Mouse (Mus musculus): ENCODE measurements around the gene Camk2n2.
"Not testable (repeated sequence)": the region's sequence is repeated elsewhere in the genome, so short reads cannot be mapped to it uniquely, and the experiment has no call there.

The Camk2n2 gene

GRCm38 (mm10) chr16:20621191-20621990, at the start of gene Camk2n2:
Gene Camk2n2 (minus strand): TSS chr16:20621287.
- DNase-seq (ENCODE audit: low spot score in 2 of 2): peak in 1 of 2 experiments; percentile 57

DNA sequence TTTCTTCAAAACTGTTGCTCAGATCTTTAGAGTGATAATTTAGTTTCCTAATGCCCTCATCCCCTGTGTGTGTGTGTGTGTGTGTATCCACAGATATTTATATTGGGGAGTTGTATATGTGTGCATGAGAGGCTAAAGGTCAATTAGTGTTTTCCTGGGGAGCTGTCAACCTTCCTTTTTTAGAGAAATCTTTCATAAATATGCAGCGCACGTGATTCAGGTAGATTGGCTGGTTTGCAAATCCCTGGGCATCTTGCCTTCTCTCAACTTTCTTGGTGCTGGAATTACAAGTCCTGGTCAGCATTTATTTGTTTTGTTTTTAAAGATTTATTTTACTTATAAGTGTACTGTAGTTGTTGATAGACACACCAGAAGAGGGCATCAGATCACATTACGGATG, 49.2 kb upstream of the Camk2n2 start:
- DNase-seq (ENCODE audit: low spot score in 2 of 2): no peak

DNA sequence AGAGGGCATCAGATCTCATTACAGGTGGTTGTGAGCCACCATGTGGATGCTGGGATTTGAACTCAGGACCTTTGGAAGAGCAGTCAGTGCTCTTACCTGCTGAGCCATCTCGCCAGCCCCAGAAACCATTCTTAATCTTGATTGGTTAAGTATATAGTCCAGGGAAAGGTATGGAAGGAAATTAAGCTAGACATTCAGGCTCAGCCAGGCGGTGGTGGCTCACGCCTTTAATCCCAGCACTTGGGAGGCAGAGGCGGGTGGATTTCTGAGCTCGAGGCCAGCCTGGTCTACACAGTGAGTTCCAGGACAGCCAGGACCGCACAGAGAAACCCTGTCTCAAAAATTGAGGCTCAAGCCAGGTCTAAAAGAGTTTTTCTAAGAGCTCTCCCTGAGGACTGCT, 46.9 kb upstream of the Camk2n2 start, which contains the start of gene Eif4g1:
Gene Eif4g1 (plus strand): TSS at position 301 of the 400 bp plus-strand sequence.
- not testable (repeated sequence) for DNase-seq (ENCODE audit: low spot score in 2 of 2)

DNA sequence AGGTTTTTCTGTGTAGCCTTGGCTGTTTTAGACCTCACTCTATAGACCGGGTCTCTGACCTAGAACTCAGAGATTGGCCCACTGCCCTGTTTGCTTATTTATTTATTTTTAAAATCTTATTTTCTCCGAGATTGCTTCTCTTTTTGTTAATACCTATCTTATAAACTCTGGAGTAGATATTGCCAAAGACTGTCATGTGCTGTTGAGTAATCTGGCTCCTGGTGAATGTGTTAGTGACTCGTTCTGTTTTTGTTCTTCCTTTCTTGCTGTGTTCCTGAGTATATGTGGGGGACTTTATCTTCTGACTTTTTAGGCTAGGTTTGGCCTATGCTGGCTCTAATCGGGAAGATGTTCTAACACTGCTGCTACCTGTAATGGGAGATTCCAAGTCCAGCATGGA, 36.6 kb upstream of the Camk2n2 start:
- DNase-seq (ENCODE audit: low spot score in 2 of 2): no peak

DNA sequence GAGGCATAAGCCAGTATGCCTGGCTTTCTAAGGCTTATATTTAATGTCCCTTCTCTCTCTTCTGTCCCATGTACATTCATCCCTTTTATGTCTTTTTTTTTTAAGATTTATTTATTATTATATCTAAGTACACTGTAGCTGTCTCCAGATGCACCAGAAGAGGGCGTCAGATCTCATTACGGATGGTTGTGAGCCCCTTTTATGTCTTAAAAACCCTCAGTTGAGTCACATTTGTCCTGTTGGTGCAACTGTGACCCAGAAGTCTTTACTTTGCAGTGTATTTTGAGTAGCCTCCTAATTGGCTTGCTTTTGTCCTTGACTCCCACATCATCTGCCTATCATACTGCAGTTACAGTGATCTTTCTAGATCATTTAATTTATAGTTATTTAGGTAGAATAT, 32.2 kb upstream of the Camk2n2 start:
- no peak for DNase-seq (ENCODE audit: low spot score in 2 of 2)

GRCm38 (mm10) chr16:20651947-20652310, 30.8 kb upstream of the Camk2n2 start:
- DNase-seq (ENCODE audit: low spot score in 2 of 2): no peak

- DNase-seq (ENCODE audit: low spot score in 2 of 2): peak; percentile 95 to 97
These were observed 30.2 kb upstream of the Camk2n2 start, which contains the start of gene Psmd2 for GRCm38 (mm10) chr16:20651076-20651946. Gene Psmd2 (plus strand): TSS chr16:20651652.

- no peak for DNase-seq (ENCODE audit: low spot score in 2 of 2)
These were observed 22.8 kb upstream of the Camk2n2 start for GRCm38 (mm10) chr16:20643911-20644310.

DNA sequence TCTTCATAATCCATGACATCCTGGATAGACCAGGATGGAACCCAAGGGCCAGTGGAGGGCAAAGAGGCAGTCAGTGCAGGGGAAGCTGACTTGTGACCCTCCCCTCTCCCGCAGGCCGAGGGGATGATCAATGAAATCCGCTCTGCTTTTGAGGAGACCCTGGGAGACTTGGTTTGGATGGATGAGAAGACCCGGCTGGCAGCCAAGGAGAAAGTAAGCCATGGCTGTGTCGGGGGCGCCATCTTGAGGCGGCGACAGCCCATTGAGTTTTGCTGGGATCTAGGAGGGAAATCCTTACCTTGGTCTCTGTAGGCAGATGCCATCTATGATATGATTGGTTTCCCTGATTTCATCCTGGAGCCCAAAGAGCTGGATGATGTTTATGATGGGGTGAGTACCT, 21.1 kb upstream of the Camk2n2 start:
- peak; percentile 31 to 69 for DNase-seq (ENCODE audit: low spot score in 2 of 2)

DNA sequence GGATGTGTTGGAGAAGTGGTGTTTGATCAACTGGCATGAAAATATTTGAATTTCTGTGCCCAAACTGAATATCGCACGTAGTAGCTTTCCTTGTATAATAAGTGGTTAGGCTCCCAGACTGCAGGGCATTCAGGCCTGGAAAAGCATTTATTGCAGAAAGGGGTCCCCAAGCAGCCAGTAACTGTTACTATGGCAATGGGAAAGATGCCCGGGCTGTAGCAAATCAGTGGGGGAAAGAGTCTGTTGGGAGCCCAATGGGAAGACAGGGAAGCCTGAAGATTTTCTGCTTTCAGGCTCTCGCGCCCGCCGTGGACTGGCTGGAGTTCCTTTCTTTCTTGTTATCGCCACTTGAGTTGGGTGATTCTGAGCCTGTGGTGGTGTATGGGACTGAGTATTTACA, 17.3 kb upstream of the Camk2n2 start:
- no peak for DNase-seq (ENCODE audit: low spot score in 2 of 2)

GRCm38 (mm10) chr16:20637410-20637809, 16.3 kb upstream of the Camk2n2 start:
- no peak for DNase-seq (ENCODE audit: low spot score in 2 of 2)

GRCm38 (mm10) chr16:20629731-20630634, 8.9 kb upstream of the Camk2n2 start, which contains the start of gene Ece2:
Gene Ece2 (plus strand): TSS chr16:20629828.
- DNase-seq (ENCODE audit: low spot score in 2 of 2): no peak

GRCm38 (mm10) chr16:20628871-20629391, 7.8 kb upstream of the Camk2n2 start:
- DNase-seq (ENCODE audit: low spot score in 2 of 2): no peak

GRCm38 (mm10) chr16:20623211-20623610, 2.1 kb upstream of the Camk2n2 start:
- DNase-seq (ENCODE audit: low spot score in 2 of 2): no peak

DNA sequence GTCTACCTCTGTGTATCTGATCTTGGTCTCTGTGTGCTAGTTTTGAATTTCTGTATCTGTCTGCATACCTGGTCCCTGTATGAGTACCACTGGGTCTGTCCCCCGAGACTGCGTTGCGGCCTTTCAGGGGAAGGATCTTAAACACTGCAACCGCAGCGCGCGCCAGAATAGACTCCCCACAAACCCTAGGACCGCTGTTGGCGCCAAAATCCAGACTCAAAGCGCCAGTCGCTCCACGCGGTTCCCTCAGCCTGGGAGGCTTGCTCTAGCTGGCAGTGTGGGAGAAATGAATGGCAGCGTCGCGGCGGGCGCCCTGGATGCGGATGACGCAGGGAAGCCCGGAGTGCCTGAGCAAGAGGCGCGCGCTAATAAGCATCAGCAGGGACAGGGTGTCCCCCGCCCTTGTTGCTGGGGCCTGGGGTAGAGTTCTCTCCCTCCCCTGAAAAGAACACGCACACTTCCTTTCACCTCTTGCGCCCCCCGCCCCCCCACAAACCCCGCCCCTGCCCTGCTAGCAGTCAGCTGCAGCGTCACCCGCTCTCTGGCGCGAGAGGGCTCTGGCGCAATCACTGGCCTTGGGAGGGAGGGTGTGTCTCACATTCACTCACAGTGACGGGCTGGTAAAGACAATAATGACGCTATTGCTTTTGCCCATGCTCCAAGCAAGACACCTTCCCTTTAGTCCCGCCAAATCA, 1.1 kb upstream of the Camk2n2 start:
- peak in 1 of 2 experiments; percentile 78 for DNase-seq (ENCODE audit: low spot score in 2 of 2)

GRCm38 (mm10) chr16:20620751-20621190, 316 bp downstream of the Camk2n2 start:
- DNase-seq (ENCODE audit: low spot score in 2 of 2): no peak

- DNase-seq (ENCODE audit: low spot score in 2 of 2): no peak
These were observed 720 bp downstream of the Camk2n2 start for GRCm38 (mm10) chr16:20620399-20620735.

- DNase-seq (ENCODE audit: low spot score in 2 of 2): no peak
These were observed 1.3 kb downstream of the Camk2n2 start for GRCm38 (mm10) chr16:20619541-20620398.

- peak; percentile 77 to 87 for DNase-seq (ENCODE audit: low spot score in 2 of 2)
These were observed 9.5 kb downstream of the Camk2n2 start, which contains the start of the genes Eef1akmt4, Gm49333 and Alg3 for GRCm38 (mm10) chr16:20611357-20612227. Gene Eef1akmt4 (plus strand): TSS chr16:20611593. Gene Gm49333 (plus strand): TSS chr16:20611610. Gene Alg3 (minus strand): TSS chr16:20611735.

All from urinary bladder, postnatal 36 days (tissue).